Mouse (Mus musculus) kidney, postnatal 14 days (tissue): ENCODE measurements around the gene St7l.
"Not testable (repeated sequence)": the region's sequence is repeated elsewhere in the genome, so short reads cannot be mapped to it uniquely, and the experiment has no call there.

Experiments used
- DNase-seq: peaks from one replicate; pipeline ENCODE4 v3.0.0; 2022; ENCODE audit warnings: mixed read lengths

Gene St7l

DNA sequence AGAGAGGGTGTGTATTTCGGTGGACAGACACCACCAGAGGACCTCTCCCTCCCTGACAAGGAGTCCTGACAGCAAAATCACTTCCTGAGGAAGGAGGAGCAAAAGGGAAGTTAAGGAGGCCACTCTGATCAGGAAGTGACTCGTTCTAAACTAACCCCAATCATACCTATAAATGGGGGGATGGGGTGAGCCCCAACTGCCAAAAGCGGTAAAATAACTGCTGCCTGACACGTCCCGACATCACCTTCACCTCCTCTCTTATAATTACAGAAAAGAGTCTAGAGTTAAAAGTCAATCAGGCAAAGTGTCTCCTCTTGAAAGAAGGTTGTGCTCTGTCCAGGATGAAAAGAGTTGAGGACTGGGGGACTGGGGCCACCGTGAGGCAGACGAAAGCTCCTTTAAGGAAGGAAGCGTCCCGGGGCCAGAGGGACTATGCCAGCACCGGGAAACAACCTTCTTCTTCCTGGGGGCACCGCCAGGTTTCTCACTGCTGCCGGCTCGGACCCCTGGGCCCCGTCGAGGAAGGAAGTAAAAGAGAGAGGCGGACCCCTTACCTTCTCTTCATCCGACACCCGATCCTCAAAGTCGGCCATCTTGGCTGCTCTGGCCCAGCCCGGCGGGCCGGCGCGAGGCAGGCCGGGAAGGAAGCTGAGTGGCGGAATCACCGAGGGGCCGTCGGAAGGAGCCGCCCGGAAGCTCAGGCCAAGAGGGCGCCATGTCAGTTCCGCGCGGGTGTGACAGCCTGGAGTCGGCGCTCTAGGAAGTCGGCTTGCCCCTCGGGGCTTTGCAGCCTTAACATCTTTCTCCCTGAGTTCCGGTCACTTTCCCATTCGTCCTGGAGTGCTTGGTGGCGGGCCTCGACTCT, at the start of gene St7l, which contains the start of gene Capza1:
Gene St7l (plus strand): TSS at position 220 of the 865 bp plus-strand sequence.
Gene Capza1 (minus strand): TSS at position 720 of the 865 bp plus-strand sequence.
- peak; percentile 95 for DNase-seq

DNA sequence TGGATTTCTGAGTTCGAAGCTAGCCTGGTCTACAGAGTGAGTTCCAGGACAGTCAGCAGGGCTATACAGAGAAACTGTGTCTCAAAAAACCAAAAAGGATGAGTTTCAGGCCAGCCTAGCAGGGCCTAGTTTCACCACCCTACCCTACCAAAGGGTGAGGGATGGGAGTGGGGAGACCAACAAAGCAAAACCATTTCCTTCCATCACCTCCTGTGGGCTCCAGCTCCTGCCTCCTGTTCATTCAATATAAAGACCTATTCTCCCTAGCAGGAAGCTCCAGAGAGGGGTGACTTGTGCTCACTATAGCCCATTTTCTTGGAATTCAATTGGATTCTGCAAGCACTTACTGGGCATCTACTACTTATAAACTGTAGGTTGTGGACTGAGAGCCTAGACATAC, 49.1 kb upstream of the St7l start:
- no peak for DNase-seq

DNA sequence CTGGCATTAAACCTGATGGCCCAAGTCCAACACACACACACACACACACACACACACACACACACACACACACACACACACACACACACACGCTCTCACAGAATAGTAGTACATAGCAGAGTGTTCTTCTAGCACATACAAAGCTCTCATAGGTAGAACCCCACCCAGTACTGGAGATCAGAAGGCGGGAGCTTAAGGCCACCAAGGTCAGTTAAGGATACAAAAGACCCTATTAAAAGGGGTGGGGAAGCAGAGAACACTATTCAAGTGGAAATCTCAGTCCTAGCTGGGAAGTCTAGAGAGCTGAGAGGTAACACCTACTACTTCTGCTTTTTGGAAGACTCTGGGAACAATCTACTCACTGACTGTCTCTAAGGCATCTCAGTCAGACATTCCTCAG, 48.5 kb upstream of the St7l start:
- DNase-seq = no peak

DNA sequence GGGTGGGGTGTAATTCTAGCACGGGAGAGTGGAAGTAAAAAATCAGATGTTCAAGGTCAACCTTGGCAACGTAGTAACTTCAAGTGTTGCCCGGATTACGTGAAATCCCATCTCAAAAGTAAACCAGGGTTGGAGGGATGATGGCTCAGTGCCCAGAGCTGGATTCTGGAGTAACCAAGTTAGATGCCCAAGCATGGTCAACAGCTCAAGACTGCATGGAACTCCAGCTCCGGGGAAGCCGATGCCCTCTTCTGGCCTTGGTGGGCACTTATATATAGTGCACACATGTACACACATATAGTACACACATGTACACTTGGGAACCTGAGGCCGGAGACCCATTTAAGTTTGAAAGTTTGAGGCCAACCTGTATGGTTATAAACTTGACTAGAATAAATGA, 47.7 kb upstream of the St7l start:
- DNase-seq = no peak

DNA sequence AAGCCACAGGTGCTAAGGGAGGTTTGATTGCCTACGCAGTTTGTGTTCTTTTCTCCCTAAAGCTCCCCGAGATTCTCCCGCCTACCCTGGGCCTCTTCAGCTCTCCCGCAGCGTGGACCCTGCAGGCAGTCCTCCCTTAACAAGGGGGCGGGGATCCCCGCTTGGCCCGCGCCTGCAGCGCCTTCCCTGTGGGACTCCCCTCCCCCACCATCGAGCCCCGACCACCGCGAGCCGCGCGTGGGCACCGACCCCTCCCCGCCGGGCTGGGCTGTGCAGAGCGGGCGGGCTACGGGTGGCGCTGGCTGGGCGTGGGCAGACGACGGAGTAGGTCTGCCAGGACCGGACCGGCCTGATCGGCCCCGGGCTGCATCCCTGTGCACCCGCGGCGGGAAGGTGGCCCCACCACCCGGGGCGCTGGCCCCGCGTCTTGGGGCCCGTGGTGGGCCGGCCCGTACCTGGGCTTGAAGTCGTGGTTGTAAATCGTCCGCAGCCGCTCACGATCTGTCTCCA, 46.3 kb upstream of the St7l start:
- peak; percentile 77 for DNase-seq

DNA sequence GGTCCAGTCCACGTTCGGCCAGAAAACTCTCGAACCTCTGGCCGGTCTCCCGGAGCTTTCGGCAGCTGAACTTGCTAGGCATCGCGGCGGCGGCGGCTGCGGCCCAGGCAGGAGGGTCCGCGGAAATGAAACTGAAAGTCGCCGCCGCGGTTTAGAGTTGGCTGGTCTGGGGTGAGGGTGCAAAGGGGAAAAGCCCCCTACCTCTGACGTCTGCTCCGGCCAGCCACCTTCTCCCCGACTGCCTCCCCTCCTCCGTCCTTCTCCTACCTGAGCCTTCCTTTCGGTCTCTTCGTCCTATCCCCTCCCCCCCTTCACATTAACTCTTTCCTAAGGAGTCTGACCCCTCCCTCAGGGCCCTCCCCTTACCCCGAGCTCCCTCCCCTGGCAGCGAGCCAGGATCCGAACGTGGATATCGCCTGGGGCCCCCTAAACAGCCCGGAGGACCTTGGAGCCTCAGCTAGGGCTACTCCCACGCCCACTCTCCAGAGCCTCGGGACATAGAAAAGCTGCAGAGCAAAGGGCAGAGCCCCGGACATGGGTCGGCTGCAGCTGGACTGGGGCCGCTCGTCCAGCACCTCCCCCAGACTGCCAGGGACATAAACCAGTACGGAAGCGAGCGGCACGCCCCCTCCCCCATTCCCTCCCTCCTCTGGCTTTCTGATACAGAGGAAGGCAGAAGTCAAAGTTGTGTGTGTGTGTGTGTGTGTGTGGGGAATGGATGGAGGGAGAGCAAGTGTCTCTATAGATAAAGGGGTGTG, 45.6 kb upstream of the St7l start, which contains the start of gene Mov10:
Gene Mov10 (minus strand): TSS at position 573 of the 758 bp plus-strand sequence.
- peak; percentile 93 for DNase-seq

DNA sequence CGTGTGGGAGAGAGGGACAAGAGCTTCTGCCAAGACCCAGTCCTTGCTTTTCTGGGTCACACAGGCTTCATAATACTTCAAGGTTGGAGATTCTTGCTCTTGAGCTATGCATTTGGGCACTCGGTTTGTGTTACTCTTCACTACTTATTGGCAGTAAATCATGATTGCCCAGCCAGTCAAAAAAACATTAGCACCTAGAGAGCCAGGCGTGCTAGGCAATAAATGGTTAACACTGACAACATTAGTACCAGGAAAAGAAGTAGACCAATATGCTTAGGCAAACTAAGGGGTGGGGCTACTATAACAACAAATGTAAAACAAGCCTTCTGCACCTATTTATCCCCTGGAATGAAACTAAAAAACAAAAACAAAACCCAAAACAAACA, 45.1 kb upstream of the St7l start:
- DNase-seq = no peak

DNA sequence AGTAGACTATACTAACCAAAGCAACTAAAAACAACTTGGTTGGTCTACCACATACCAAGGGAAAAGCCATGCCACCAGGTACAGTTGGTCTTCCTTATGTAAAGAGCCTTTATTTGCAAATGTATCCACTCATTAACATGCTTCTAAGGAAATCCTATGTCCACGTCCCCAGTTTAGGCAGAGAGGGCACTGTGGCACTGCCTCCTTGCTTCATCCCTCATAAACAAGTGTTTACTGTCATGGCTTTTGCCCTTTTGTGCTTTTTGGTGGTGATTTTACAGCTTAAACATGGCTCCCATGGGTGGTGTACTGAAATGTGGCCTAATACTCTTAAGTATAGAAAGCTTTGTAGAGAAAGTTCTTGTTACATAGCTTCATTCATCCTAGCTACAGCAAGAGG, 43.4 kb upstream of the St7l start:
- DNase-seq = no peak

DNA sequence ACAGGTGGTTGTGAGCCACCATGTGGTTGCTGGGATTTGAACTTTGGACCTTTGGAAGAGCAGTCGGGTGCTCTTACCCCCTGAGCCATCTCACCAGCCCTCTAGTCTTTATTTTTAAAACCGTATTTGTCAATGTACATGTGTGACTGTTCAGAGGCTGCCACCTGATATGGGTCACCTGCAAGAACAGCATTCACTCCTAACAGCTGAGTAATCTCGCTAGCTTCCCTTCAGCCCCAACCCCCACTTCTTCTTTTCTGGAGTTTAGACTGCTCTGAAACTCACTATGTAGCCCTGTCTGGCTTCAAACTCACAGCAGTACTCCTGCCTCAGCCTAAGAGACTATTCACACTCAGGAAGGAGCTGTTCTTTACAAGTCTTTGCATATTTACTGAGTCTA, 41.4 kb upstream of the St7l start:
- no peak for DNase-seq

DNA sequence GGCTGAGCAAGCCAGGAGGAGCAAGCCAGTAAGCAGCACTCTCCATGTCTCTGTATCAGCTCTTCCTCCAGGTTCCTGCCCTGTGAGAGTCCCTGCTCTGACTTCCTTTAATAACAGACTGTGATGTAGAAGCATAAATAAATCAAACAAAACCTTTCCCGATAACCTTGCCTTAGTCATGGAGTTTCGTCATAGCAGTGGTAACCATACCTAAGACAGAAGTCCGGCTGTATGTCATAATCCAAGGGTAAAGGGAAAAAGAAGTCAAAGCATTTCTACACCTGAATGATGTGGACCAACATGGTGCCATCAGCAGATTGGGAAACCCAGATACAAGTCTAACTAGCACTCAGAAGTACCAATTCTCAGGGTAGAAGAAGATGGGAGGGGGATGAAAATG, 28.0 kb upstream of the St7l start:
- no peak for DNase-seq

DNA sequence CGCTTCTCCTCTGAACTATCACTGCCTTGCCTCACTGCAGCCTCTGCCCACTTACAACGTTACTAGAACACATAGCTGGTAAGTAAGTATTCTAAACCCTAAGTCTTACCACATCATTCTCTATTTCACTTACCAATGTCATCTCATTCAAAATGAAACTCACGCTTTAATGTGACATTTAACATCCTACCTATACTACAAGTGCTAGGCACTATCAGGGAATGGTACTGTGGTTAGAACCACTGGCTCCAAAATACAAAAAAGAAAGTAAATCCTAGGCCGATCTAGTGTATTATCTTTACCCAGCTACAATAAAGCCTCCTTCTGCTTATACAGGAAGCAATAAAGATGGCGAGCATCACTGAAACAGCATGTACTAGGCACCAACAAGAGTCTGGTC, 22.8 kb upstream of the St7l start:
- no peak for DNase-seq

DNA sequence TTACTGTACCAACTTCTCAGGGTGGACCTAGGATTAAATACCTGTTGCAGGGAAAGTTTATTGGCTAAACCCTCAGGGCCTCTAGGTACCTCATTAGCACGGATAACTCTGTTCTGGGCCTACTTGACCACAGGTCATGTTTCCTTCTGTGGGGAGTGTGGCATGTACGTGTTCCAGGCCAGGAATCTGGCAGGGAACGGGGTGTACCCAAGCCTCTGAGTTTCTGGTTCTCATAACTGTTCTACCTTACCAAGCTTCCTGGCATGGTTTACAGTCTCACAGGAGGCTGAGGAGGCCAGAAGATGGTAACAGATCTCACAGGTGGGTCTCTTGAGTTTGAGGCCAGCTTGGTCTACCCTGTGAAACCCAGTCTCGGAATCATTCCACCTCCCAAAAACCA, 17.2 kb upstream of the St7l start:
- peak; percentile 29 for DNase-seq

DNA sequence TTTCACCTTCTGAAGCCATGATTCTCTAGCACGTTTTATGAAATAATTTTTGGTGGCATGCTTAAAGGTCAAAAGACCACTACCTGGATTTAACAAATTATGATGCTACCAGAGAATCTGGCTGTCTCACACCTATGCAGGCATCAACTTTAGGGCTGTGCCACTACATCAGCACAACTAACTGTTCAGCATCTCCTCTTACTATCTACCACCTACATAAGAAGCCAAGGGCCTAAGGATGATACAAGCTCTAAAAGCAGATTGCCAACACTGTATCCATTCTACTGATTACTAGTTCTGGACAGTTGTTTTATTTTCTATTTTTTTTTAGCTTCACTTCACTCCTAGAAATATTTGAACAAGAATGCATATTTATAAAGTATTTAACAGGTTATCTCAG, 9.3 kb upstream of the St7l start:
- no peak for DNase-seq

DNA sequence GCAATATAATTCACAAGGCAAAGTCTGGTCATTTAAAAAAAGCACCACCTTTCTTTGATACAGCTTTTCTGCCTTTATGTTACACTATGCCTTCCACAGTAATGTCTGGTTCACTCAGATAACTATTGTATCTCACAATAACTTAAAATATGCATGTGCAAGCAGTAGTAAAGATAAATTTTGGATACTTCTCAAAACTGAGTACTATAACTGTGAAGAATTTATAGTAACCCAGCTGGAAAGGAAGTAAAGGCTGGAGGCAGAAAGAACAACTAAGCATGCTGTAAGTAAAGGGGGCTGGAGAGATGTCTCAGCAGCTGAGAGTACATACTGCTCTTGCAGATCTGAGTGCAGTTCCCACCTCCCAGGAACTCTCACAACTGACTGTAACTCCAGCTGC, 8.9 kb upstream of the St7l start:
- no peak for DNase-seq

DNA sequence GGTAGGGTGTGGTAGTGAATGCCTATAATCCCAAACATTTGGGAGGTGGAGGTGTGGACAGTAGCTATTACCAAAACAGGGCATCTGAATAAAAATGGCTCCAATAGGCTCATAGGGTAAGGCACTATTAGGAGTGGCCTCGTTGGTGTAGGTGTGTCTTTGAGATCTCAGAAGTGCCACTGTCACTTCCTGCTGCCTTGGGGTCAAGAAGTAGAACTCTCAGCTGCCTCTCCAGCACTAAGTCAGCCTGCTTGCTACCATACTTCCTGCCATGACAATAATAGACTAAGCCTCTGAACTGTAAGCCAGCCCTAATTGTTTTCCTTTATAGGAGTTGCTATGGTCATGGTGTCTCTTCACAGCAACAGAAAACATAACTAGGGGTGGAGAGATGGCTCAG, 7.7 kb upstream of the St7l start:
- no peak for DNase-seq

DNA sequence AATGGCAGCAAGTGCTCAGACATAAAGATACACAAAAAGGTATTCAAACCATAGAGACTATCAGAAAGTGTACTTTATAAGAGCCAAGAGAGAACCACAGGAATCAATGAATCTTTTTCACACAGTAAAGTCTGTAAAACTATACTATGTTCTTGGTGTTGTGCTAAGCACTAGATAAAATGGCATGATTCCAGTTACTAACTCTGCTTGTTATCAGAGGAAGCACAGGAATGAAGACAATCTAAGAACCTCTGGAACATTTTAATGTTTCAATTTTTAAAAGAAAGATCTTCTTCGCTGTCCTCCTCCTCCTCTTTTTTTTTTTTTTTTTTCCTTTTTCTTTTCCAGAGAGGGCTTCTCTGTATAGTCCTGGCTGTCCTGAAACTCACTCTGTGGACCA, 5.2 kb upstream of the St7l start:
- DNase-seq = no peak

DNA sequence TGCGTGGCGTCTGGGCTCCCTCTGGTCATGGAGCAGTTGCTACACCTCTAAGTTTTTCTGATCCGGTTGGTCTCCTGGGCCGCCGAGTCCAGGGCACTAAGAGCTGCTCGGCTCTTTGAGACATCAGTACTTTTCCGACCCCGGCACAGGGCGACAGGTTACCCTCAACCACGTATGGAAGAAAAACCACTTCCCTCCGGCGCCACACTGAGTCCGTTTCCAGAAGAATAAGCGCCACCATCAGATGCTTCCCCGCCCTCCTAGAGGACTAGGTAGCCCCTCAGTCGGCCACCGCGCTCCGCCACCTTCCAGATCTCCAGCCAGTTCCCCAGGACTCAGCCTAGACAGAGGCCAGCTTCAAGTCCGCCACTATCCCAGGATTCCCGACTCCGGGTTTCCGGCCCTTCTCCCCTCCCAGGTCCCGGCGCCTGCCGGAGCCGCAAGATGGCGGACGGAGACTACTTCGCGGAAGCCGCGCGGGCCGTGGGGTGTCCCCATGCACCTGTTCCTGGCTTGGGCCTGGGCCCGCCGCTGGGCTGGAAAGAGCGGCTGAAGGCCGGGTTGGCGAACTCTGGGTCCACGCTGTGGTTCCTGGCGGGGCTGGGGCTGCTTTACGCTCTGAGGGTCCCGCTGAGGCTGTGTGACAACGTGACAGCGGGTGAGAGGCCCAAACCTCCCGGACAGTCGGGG, 991 bp downstream of the St7l start:
- peak; percentile 93 for DNase-seq

DNA sequence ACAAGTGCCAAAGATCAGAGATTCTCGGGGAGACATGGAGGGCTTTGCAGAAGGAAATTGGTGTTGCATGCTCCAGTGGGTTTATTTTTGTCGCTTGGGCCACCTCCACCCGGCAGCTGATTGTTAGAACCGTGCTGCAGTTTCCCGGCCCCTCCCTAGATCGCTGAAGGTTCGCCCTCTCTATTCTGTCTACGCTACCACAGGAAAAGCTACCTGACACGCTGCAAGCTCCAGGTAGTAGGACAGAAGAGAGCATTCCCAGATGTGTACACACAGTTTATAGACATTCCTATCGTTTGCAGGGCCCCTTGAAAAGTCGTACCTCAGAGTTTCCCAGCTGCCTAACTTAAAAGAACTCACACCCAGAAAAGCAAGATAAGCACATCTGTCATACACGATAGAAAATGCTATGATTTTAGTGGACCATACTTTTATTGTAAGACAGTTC, 1.6 kb downstream of the St7l start:
- no peak for DNase-seq

DNA sequence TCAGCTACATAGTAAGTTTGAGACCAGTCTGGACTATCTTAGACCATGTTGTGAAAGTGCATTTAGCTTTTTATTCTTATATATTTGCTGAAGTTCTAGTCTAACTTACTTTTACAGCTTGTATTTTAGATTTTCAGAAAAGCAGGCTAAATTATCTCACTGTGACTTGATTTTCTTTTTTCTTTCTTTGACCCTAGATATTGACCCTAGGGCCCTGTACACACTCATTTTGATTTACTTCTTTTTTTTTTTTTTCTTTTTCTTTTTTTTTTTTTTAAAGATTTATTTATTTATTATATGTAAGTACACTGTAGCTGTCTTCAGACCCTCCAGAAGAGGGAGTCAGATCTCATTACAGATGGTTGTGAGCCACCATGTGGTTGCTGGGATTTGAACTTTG, 2.9 kb downstream of the St7l start:
- not testable (repeated sequence) for DNase-seq

DNA sequence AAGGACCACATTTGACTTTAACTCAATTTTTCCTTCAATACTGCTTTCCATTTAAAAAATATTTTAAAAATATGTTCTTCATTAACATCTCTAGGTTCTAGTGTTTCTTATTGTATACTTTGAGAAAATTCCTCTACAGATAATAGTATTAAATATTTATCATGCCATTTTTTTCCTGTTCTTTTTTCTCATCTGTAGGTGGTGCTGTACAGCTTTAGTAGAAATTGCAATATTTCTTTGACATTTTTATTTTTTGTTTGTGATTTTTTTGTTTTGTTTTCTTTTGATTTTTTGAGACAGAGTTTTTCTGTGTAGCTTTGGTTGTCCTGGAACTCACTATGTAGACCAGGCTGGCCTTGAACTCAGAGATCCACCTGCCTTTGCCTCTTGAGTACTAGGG, 5.8 kb downstream of the St7l start:
- DNase-seq = no peak

DNA sequence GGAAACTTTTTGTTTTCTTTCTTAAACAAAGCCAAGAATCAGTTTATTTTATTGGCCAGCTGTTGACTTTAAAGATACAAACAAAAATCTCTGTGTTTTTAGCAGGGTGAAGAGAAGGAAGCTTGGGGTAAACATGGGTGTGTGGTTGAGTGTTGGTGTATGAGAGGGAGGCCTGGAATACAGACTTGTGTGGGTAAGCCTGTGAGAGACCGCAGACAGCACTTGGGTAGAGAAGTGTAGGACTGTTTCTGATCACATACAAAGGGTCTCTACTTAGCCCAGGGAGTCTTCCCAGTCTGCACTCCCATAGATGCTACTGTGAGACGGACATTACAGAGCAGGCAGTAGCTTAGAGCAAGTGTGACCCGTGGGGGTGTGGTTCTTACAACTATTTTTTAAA, 24.8 kb downstream of the St7l start:
- no peak for DNase-seq

DNA sequence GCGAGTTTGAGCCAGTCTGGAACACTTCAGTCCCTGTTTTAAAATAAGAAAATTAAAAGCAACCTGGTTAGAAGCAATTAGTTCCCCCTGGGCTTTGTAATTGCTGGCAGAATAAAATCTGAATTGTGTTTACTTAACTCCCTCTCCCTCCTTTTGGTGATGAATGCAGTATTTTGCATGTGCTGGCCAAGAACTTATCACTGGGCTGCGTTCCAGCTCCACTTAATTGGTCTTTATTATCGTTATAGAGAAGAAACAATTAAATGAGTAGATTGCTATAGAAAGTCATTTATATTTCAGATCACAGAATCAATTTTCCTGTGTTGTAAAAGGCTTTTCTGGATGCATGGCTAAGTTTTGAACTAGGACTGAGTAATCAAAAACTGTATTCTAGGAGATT, 32.3 kb downstream of the St7l start:
- no peak for DNase-seq

DNA sequence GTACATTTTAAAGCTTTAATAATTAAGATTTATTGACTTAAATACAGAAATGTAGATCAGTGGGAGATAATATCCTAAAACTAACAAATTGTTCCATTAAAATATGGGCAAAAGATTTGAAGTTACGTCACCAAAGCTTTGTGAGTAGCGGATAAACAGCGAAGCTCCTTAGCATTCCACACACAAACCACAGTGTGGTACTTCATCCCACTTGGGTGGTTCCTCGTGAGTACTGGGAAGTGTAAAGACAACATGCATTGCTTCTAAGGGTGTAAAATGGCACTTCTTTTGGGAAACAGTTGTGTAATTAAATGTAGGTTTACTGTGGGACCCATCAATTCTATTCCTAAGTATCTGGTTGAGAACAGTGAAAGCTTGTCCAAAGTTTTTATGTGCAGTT, 37.3 kb downstream of the St7l start:
- no peak for DNase-seq
